Mouse (Mus musculus): ENCODE measurements around the gene Timm29. TPM values are rescaled to one million over a fixed set of nuclear protein-coding genes. Genes with fewer than 3 reads are reported as not detected.

Gene Timm29
- polyA plus RNA-seq, 1 experiment from 2014 or later, result 16.5 TPM

GRCm38 (mm10) chr9:21559151-21559550 is 33.4 kb upstream of the Timm29 start:
- Histone ChIP-seq H3K36me3 (ENCODE audit: insufficient read depth, low read length) (no peaks in the 10 kb centered on the region), H3K4me1 (ENCODE audit: insufficient read depth, low read depth, low read length) (peaks cover 4% of the 10 kb centered on the region; the same call in 1 of the 2 replicates), H3K4me2 (replicated peaks; ENCODE audit: low read depth, low read length) (no peak overlapping the region), H3K27ac (ENCODE audit: low read length) (no peak overlapping the region), H3K9ac (replicated peaks; ENCODE audit: low read depth) (no peak overlapping the region), H3K27me3 (replicated peaks; ENCODE audit: insufficient read depth, low read length) (no peaks in the 10 kb centered on the region), H3K9me3 (ENCODE audit: low read length) (no peaks in the 10 kb centered on the region), H3K4me3 (ENCODE audit: low read depth, low read length) (no peak overlapping the region)
- 95% methylated on average over 3 of the region's 3 CpGs for WGBS
- no peak for TF ChIP-seq CTCF (IDR thresholded peaks at IDR 0.05)
- TF ChIP-seq EP300 (IDR thresholded peaks at IDR 0.05), result no peak
- ATAC-seq, result no peak
- DNase-seq (ENCODE audit: low spot score), result no peak

DNA sequence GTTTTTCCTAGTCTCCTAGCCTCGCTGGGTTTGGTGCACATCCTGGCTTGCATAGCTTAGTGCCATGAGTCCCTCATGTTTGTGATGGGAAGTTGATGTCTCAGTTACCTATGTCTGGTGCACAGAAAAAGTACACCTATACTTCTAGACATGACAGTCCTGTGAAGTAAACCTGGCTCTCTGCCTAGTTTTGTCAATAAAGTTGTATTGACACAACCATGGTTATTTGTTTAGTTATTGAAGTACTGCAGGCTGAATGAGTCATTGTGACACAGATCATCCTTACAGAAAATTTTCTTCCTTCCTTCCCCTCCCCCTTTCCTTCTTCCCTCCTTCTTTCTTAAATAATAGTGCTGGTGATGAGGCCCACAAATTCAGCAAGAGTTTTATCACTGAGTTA is 28.1 kb upstream of the Timm29 start:
- H3K4me2 ChIP-seq (replicated peaks; ENCODE audit: low read depth, low read length), result no peak overlapping the region
- H3K27me3 ChIP-seq (replicated peaks; ENCODE audit: insufficient read depth, low read length), result no peaks in the 10 kb centered on the region
- no peak overlapping the region for H3K4me3 ChIP-seq (ENCODE audit: low read depth, low read length)
- TF ChIP-seq CTCF (IDR thresholded peaks at IDR 0.05) (no peak), EP300 (IDR thresholded peaks at IDR 0.05) (no peak)
- ATAC-seq (no peak), DNase-seq (ENCODE audit: low spot score) (peak; percentile 33)
- no peaks in the 10 kb centered on the region for H3K36me3 ChIP-seq (ENCODE audit: insufficient read depth, low read length)
- 76% methylated on average over 1 of the region's 1 CpGs for WGBS
- H3K9me3 ChIP-seq (ENCODE audit: low read length), result no peaks in the 10 kb centered on the region
- H3K27ac ChIP-seq (ENCODE audit: low read length), result no peak overlapping the region
- H3K4me1 ChIP-seq (ENCODE audit: insufficient read depth, low read depth, low read length), result no peaks in the 10 kb centered on the region
- no peak overlapping the region for H3K9ac ChIP-seq (replicated peaks; ENCODE audit: low read depth)

GRCm38 (mm10) chr9:21565004-21565586 is 27.4 kb upstream of the Timm29 start:
- 56% methylated on average over 4 of the region's 4 CpGs for WGBS
- Histone ChIP-seq H3K27ac (ENCODE audit: low read length) (no peak overlapping the region), H3K4me2 (replicated peaks; ENCODE audit: low read depth, low read length) (no peak overlapping the region), H3K36me3 (ENCODE audit: insufficient read depth, low read length) (0 out of 2 replicates have a peak, but pooled peaks cover 5% of the 10 kb centered on the region), H3K4me3 (ENCODE audit: low read depth, low read length) (no peak overlapping the region), H3K27me3 (replicated peaks; ENCODE audit: insufficient read depth, low read length) (no peaks in the 10 kb centered on the region), H3K9me3 (ENCODE audit: low read length) (no peaks in the 10 kb centered on the region), H3K4me1 (ENCODE audit: insufficient read depth, low read depth, low read length) (no peaks in the 10 kb centered on the region), H3K9ac (replicated peaks; ENCODE audit: low read depth) (no peak overlapping the region)
- TF ChIP-seq CTCF (IDR thresholded peaks at IDR 0.05) (no peak), EP300 (IDR thresholded peaks at IDR 0.05) (no peak)
- DNase-seq (ENCODE audit: low spot score), result no peak
- no peak for ATAC-seq

DNA sequence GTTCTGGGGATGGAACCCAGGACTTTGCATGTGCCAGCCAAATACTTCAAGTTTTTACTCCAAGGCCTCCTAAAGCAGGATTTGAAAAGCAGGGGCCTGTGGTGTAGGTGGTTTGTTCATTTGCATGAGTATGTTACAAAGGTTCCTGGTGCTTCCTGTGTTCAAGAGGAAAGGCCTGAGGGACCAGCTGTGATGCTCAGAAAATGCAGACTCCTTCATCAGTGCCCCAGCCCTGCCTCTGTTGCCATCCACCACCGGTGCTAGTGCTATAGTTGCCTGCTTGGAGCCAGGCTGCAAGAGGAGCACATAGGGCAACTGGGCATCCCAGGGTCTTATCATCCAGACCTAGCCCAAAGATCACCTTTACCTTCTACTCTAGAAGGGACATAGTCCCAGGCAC is 26.0 kb upstream of the Timm29 start:
- Histone ChIP-seq H3K36me3 (ENCODE audit: insufficient read depth, low read length) (0 out of 2 replicates have a peak, but pooled peaks cover 10% of the 10 kb centered on the region), H3K9me3 (ENCODE audit: low read length) (no peaks in the 10 kb centered on the region), H3K27me3 (replicated peaks; ENCODE audit: insufficient read depth, low read length) (no peaks in the 10 kb centered on the region), H3K9ac (replicated peaks; ENCODE audit: low read depth) (no peak overlapping the region), H3K4me2 (replicated peaks; ENCODE audit: low read depth, low read length) (no peak overlapping the region), H3K4me3 (ENCODE audit: low read depth, low read length) (no peak overlapping the region), H3K27ac (ENCODE audit: low read length) (no peak overlapping the region), H3K4me1 (ENCODE audit: insufficient read depth, low read depth, low read length) (no peaks in the 10 kb centered on the region)
- ATAC-seq (no peak), DNase-seq (ENCODE audit: low spot score) (no peak)
- TF ChIP-seq EP300 (IDR thresholded peaks at IDR 0.05) (no peak), CTCF (IDR thresholded peaks at IDR 0.05) (no peak)
- 94% methylated on average over 1 of the region's 1 CpGs for WGBS

- TF ChIP-seq EP300 (IDR thresholded peaks at IDR 0.05) (no peak), CTCF (IDR thresholded peaks at IDR 0.05) (no peak)
- Histone ChIP-seq H3K9me3 (ENCODE audit: low read length) (no peaks in the 10 kb centered on the region), H3K9ac (replicated peaks; ENCODE audit: low read depth) (no peak overlapping the region), H3K27ac (ENCODE audit: low read length) (no peak overlapping the region), H3K4me1 (ENCODE audit: insufficient read depth, low read depth, low read length) (no peaks in the 10 kb centered on the region), H3K27me3 (replicated peaks; ENCODE audit: insufficient read depth, low read length) (no peaks in the 10 kb centered on the region), H3K36me3 (ENCODE audit: insufficient read depth, low read length) (0 out of 2 replicates have a peak, but pooled peaks cover 10% of the 10 kb centered on the region), H3K4me3 (ENCODE audit: low read depth, low read length) (no peak overlapping the region), H3K4me2 (replicated peaks; ENCODE audit: low read depth, low read length) (no peak overlapping the region)
- WGBS, result 80% methylated on average over 2 of the region's 2 CpGs
- no peak for ATAC-seq
- no peak for DNase-seq (ENCODE audit: low spot score)
Observed at GRCm38 (mm10) chr9:21567051-21567450, 25.5 kb upstream of the Timm29 start.

DNA sequence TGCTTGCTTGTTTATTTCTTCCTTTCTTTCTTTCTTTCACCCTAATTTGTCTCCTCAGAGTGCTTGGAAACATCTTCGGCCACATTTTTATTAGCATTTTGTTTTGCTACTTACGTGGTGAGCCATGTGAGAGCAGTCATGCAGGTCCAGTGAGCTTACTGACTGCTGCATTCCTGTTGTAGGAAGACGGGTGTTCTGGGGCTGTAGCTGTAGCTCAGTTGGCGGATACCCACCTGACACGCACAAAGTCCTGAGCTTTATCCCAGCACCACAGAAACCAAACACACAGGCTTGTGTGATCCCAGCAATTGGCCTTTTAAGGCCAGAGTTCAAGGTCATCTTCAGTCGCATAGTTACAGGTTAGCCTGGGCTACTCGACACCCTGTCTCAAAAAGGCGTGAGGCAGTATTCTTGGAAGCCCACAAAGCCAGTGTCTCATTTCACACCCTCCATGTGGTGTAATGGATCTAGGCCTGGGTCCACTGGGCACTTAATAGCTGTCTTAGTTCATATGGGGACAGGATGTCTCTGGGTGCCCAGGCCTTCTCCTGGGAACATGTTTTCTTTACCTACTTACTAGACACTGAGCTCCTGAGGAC is 23.8 kb upstream of the Timm29 start:
- H3K4me3 ChIP-seq (ENCODE audit: low read depth, low read length), result no peak overlapping the region
- H3K4me1 ChIP-seq (ENCODE audit: insufficient read depth, low read depth, low read length), result no peaks in the 10 kb centered on the region
- no peak for DNase-seq (ENCODE audit: low spot score)
- TF ChIP-seq EP300 (IDR thresholded peaks at IDR 0.05) (no peak), CTCF (IDR thresholded peaks at IDR 0.05) (no peak)
- no peak overlapping the region for H3K9ac ChIP-seq (replicated peaks; ENCODE audit: low read depth)
- ATAC-seq, result no peak
- WGBS, result 86% methylated on average over 8 of the region's 8 CpGs
- no peaks in the 10 kb centered on the region for H3K27me3 ChIP-seq (replicated peaks; ENCODE audit: insufficient read depth, low read length)
- H3K27ac ChIP-seq (ENCODE audit: low read length), result no peak overlapping the region
- no peak overlapping the region for H3K4me2 ChIP-seq (replicated peaks; ENCODE audit: low read depth, low read length)
- H3K36me3 ChIP-seq (ENCODE audit: insufficient read depth, low read length), result peaks cover 16% of the 10 kb centered on the region; the same call in 1 of the 2 replicates
- H3K9me3 ChIP-seq (ENCODE audit: low read length), result no peaks in the 10 kb centered on the region
